Mouse (Mus musculus): ENCODE data around the gene Mxra8.
A peak's percentile ranks its signal among the peaks of the same experiment; 100 is the strongest.

DNA sequence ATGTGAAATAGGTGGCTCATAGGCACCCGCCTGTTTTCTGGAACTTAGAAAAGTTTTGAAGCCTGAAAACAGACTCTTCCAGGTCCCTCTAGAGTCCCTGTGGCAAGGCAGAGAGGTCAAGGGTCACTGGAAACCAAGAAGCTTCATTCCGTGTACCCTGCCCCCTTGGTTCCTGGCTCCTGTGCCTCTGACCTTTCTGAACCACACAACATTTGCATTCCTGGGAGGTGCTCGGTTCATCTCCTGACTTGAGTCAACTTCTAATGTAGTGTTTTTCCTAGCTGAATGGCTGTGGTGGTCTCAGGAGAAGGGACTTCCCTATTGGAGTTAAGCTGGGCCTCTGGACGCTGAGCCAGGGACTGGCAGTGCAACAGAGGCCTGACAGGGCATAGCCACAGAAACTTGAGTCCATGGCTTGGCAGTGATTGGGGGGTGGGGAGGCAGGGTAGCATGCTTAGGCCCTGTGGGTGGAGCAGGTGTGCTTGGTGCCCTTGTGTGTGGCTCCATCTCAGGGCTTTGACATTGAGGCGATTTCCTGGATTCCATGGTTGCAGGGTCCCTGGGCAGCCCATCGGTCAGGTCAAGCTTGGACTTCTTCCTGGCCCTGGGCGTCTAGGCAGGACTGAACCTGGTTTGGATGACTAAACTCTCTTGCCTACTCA, 9.1 kb downstream of the Mxra8 start:
- TF ChIP-seq POLR2AphosphoS2 (IDR thresholded peaks at IDR 0.05; ENCODE audit: insufficient read length, low read depth) (no peak), POLR2A (IDR thresholded peaks at IDR 0.05; ENCODE audit: insufficient read length, low read depth) (no peak), E2F4 (IDR thresholded peaks at IDR 0.05; ENCODE audit: insufficient read depth) (no peak), MYOD1 (IDR thresholded peaks at IDR 0.05; ENCODE audit: control insufficient read depth in 1 of 3, insufficient read length in 2 of 3, low read depth in 2 of 3) (peak in 2 of 3 experiments; percentile 59 to 93), TCF12 (IDR thresholded peaks at IDR 0.05; ENCODE audit: insufficient read depth, poor library complexity, severe bottlenecking) (no peak), SRF (IDR thresholded peaks at IDR 0.05; ENCODE audit: control insufficient read depth, insufficient read length, low read depth) (no peak), USF1 (IDR thresholded peaks at IDR 0.05; ENCODE audit: low read depth) (no peak), MAX (IDR thresholded peaks at IDR 0.05; ENCODE audit: low read depth) (no peak), REST (IDR thresholded peaks at IDR 0.05; ENCODE audit: insufficient read depth, insufficient read length) (no peak), MYOG (IDR thresholded peaks at IDR 0.05; ENCODE audit: control insufficient read depth in 1 of 3, insufficient read depth in 1 of 3, insufficient read length in 2 of 3, low read depth in 2 of 3) (peak in 2 of 3 experiments; percentile 34 to 86), CEBPB (IDR thresholded peaks at IDR 0.05; ENCODE audit: insufficient read depth, poor library complexity, severe bottlenecking) (no peak)

Data from myocyte (in vitro differentiated cells).